Mouse (Mus musculus) limb, embryonic 10.5 days (tissue): ENCODE data around the gene Ppm1b. TPM values are rescaled to one million over a fixed set of nuclear protein-coding genes. Genes with fewer than 3 reads are reported as not detected.
A peak's percentile ranks its signal among the peaks of the same experiment; 100 is the strongest.

Experiments used
- DNase-seq: peaks from one replicate; pipeline ENCODE4 v3.0.0-alpha.2; 2017; ENCODE audit warnings: low spot score
- H3K27ac ChIP-seq: fragments of 300-500 bp; sonication (generic); 2 replicates; pipeline ENCODE4 v1.5.1; 2016; ENCODE audit warnings: mild to moderate bottlenecking
- H3K27me3 ChIP-seq: fragments of 300-500 bp; sonication (generic); 2 replicates; pipeline ENCODE4 v1.6.1; 2016; ENCODE audit warnings: low read depth, mild to moderate bottlenecking; ENCODE audit not compliant: poor library complexity, severe bottlenecking
- H3K36me3 ChIP-seq: fragments of 300-500 bp; sonication (generic); 2 replicates; pipeline ENCODE4 v1.6.1; 2016; ENCODE audit warnings: mild to moderate bottlenecking, moderate library complexity
- H3K4me1 ChIP-seq: fragments of 300-500 bp; sonication (generic); 2 replicates; pipeline ENCODE4 v1.6.1; 2016
- H3K4me3 ChIP-seq: fragments of 300-500 bp; sonication (generic); 2 replicates; pipeline ENCODE4 v1.5.1; 2016; ENCODE audit warnings: mild to moderate bottlenecking, moderate library complexity
- H3K9me3 ChIP-seq: fragments of 300-500 bp; sonication (generic); replicated peaks from 2 replicates; pipeline ENCODE4 v1.6.1; 2016; ENCODE audit warnings: mild to moderate bottlenecking
- WGBS: fragments of 180-500 bp; shearing (Covaris S2); methylation state at CpG from one replicate; pipeline ENCODE4 v1.1.7; 2016; 5-methylcytosine and 5-hydroxymethylcytosine counted together
- polyA plus RNA-seq: library from polyadenylated mRNA; unstranded; fragments of >200 nt; fragmentation: Nextera tagmentation; extraction: Ambion mirVana; gene quantifications from 2 replicates; pipeline ENCODE4 v1.2.1, GENCODE M21; 2016

The Ppm1b gene
- polyA plus RNA-seq, 1 experiment from 2014 or later = 71.7 TPM

DNA sequence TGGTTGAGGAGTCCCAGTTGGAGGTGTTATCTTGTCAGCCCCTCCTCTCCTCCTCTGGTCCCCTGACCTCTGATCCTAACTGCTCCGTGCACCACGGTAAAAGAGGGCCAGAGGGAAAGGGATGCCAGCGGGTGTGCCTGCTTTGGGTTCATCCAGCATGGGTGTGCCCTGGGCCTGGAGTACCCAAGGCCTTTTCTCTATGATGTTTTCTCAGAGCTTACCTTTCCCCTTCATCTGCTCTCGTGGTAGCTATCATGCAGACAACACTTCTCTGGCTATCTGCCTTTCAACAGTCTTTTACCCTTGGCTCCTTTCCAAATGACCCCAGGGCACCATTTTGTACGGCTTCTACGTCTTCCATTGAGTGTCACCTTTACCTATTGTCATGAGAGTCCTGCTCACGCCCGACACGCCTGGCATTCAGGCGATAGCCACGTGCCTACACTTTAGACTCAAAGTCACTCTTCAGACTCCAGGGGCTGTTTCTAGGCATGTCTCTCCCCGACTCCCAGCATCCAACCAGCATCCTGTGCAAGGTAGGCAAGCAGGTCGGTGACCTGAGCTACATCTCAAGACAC is 15.2 kb upstream of the Ppm1b start:
- no peaks in the 10 kb centered on the region for H3K36me3 ChIP-seq
- H3K27ac ChIP-seq = no peak overlapping the region
- no peaks in the 10 kb centered on the region for H3K27me3 ChIP-seq
- H3K9me3 ChIP-seq = no peaks in the 10 kb centered on the region
- H3K4me3 ChIP-seq = no peak overlapping the region
- no peak for DNase-seq
- H3K4me1 ChIP-seq = peaks cover 5% of the 10 kb centered on the region; the same call in 1 of the 2 replicates
- WGBS = 89% methylated on average over 13 of the region's 13 CpGs

DNA sequence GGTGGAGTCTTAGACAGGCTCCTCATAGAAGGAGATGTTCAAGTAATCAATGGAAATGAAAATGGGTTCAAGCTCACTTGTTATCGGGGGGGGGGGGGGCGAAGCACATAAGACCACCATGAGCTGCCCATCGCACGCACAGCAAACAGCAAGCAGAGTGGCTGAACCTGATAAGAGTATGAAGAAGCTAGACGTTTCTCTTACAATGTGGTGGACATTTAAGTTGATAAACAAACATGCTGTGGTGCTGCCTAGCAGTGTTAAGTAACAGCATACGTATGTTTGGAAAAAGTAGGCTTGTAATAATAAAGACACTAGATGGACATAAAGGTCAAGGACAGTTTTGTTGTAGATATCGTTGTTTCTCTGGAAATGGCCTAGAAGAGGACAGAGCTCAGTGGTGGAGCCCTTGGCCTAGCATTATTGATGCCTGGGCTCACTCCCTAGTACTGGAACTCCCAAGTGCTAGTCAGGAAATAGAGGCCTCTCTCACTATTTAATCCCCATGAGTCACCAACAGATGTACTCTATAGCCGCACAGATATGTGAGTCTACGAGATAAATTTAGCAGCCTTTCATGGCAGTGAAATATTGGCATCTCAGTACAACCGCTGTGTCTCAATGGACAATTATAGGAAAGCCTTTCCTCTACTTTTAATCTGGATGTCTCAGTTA is 14.0 kb upstream of the Ppm1b start:
- no peaks in the 10 kb centered on the region for H3K27me3 ChIP-seq
- no peak overlapping the region for H3K4me3 ChIP-seq
- H3K36me3 ChIP-seq = no peaks in the 10 kb centered on the region
- H3K9me3 ChIP-seq = no peaks in the 10 kb centered on the region
- 90% methylated on average over 10 of the region's 10 CpGs for WGBS
- H3K27ac ChIP-seq = no peak overlapping the region
- no peaks in the 10 kb centered on the region for H3K4me1 ChIP-seq
- DNase-seq = no peak

DNA sequence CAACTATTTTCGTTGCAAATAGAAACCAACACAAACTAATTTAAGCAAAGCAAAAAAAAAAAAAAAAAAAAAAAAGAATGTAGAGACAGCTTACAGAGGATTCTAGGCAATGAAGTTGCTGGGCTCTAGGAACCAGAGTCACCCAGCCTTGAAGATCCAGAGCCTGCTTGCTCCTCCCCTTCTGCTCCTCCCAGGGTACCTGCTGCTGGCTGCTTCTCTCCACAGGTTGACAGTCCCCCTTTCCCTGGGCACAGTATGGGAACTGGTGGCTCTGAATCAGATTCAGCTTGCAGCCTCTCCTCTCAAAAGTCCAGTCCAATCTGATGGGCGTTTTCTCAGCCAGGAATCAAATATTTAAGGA is 13.5 kb upstream of the Ppm1b start:
- Histone ChIP-seq H3K9me3 (no peaks in the 10 kb centered on the region), H3K27me3 (no peaks in the 10 kb centered on the region), H3K27ac (no peak overlapping the region), H3K4me1 (no peaks in the 10 kb centered on the region), H3K4me3 (no peak overlapping the region), H3K36me3 (no peaks in the 10 kb centered on the region)
- DNase-seq = no peak
- 63% methylated on average over 2 of the region's 2 CpGs for WGBS

DNA sequence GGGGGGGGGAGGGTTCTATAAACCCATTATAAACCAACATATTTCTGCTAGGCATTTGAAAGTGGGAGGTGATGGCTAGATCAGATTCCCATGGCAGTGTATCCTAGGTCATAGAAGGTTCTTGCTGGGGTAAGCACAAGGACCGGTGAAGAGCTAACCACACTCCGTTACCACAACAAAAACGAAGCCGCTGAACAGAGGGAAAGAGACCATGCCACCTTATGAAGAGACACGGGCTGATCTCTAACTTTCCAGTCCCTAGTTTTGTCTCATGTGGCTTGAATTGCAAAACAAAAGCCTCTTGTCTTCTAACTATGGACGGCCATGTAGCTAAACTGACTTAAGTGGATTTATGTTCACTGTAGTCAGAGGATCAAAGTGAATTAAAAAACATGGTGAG is 12.2 kb upstream of the Ppm1b start:
- Histone ChIP-seq H3K27me3 (no peaks in the 10 kb centered on the region), H3K4me3 (no peak overlapping the region), H3K9me3 (no peaks in the 10 kb centered on the region), H3K27ac (no peak overlapping the region), H3K36me3 (no peaks in the 10 kb centered on the region), H3K4me1 (no peaks in the 10 kb centered on the region)
- 88% methylated on average over 6 of the region's 6 CpGs for WGBS
- DNase-seq = no peak

DNA sequence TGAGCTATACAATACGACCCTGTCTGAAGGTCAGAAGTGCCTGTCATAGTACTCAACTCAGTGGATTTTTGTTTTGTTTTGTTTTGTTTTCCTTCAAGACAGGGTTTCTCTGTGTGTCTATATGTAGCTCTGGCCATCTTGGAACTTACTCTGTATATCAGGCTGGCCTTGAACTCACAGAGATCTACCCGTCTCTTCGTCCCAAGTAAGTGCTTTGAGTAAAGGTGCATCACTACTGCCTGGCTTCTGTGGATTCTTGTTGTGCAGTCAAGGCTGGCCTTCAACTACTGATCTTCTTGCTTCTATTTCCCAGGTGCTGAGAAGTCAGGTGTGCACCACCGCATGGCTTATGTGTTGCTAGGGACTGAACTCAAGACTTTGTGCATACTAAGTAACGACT is 4.0 kb upstream of the Ppm1b start:
- Histone ChIP-seq H3K4me1 (peaks cover 10% of the 10 kb centered on the region), H3K9me3 (no peaks in the 10 kb centered on the region), H3K36me3 (no peaks in the 10 kb centered on the region), H3K27me3 (no peaks in the 10 kb centered on the region), H3K27ac (no peak overlapping the region), H3K4me3 (no peak overlapping the region)
- no peak for DNase-seq
- WGBS = 96% methylated on average over 5 of the region's 5 CpGs

DNA sequence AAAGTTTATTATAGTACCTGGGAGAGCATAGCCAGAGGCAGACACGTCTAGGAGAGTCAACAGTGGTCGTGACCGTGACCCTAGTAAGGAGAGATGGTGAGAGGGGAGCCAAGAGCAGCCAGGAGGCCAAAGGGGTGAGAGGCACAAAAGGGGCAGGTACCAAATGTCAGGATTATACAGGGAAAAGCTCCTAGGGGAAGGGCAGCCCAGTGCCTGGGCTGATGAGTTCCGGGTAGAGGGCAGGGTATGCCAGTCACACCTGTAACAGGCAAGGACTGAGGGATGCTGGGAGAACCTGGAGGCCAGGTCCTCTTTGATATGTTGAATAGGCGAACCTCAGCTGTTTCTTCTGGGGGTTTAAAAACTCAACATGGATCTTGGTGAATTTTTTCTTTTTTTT is 2.8 kb upstream of the Ppm1b start:
- DNase-seq = no peak
- no peak overlapping the region for H3K4me3 ChIP-seq
- no peaks in the 10 kb centered on the region for H3K27me3 ChIP-seq
- peaks cover 10% of the 10 kb centered on the region for H3K4me1 ChIP-seq
- H3K27ac ChIP-seq = no peak overlapping the region
- H3K36me3 ChIP-seq = no peaks in the 10 kb centered on the region
- no peaks in the 10 kb centered on the region for H3K9me3 ChIP-seq
- WGBS = 93% methylated on average over 5 of the region's 5 CpGs

DNA sequence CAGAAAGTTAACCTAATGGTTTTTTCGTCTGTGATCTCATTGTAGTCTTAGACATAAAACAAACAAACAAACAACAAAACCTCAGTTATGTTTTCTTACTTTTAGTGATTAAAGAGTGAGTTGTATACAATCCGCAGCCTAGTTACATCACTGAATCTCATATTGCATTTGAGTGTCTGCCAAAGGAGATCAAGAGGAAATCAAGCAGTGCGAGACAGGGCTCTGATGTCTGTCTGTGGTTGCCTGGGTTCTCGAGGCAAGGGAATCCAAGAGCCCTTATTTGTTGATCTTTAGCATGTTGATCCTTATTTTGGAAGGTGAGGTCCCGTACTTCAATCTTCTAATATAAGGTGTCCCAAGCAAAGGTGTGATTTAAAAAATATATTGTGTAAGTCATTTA is 1.7 kb upstream of the Ppm1b start:
- peaks cover 20% of the 10 kb centered on the region for H3K4me1 ChIP-seq
- H3K36me3 ChIP-seq = no peaks in the 10 kb centered on the region
- no peaks in the 10 kb centered on the region for H3K27me3 ChIP-seq
- DNase-seq = no peak
- 94% methylated on average over 5 of the region's 5 CpGs for WGBS
- no peak overlapping the region for H3K4me3 ChIP-seq
- no peaks in the 10 kb centered on the region for H3K9me3 ChIP-seq
- no peak overlapping the region for H3K27ac ChIP-seq

DNA sequence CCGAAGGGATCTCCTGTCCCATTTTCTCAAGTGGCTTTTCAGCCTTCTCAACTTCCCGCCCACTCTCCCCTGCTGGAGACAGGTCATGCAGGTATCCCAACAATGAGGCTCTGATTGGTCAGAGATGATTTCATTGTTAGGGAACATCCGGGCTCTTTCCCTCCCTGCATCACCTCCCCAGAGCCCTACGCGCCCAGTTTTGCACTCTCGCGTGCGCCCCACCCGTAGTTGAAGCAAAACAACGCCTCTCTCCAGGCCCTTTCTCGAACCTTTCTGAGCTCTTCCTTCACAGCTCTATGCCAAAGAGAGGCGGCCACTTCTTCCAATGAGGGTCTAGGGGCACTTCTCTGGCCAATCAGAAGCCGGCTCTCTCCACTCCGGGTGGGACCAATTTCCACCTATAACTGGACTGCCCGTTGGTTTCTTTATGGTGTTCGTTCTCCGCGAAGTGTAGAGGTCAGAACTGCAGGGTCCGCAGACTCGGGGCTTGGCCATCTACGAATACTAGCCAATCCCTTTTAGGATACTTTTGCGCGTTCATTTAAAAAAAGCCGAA is 468 bp downstream of the Ppm1b start:
- Histone ChIP-seq H3K9me3 (no peaks in the 10 kb centered on the region), H3K4me1 (peaks cover 25% of the 10 kb centered on the region), H3K36me3 (0 out of 2 replicates have a peak, but pooled peaks cover 3% of the 10 kb centered on the region), H3K27me3 (no peaks in the 10 kb centered on the region), H3K4me3 (peak overlapping the region; percentile 92), H3K27ac (peak overlapping the region; percentile 90)
- under 1% methylated on average over 24 of the region's 24 CpGs for WGBS
- DNase-seq = peak; percentile 85

DNA sequence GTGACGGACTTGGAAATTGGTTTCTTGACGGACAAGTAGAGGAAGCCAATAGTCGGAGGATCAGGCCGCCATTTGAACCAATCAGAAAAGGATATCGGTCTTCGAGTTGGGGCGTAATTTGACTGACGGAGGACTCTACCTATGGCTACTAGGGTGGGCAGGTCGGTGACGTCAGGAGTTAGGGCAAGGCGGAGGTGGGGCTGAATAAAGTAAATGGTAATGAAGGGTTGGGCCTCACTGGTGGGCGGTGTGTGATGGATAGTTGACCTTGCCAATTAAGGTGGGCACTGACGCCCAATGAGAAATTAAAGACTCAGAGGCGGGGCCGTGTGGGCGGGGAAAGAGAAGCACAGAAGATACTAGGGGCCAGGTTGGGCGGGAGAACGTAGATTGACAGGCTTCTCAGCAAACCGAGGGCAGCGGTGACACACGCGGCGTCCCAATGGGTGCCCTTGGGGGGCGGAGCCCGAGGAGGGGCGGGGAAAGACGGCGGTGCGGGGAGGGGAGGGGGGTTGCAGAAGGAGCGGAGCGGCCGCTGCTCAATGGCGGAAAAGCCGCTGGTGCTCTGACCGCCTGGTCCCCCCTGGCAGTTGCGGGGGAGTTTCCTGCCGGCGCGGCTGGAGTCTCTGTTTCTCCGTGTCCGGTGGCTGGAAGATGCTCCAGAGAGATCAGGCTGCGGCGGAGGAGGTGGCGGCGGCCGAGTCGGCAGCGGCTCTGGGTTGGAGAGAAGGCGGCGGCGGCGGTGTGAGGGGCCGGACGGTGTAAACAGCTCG is 1.1 kb downstream of the Ppm1b start:
- Histone ChIP-seq H3K4me3 (peak overlapping the region; percentile 92), H3K4me1 (peaks cover 25% of the 10 kb centered on the region), H3K27ac (peak overlapping the region; percentile 97), H3K27me3 (no peaks in the 10 kb centered on the region), H3K9me3 (no peaks in the 10 kb centered on the region), H3K36me3 (0 out of 2 replicates have a peak, but pooled peaks cover 7% of the 10 kb centered on the region)
- WGBS = under 1% methylated on average over 52 of the region's 55 CpGs
- DNase-seq = peak; percentile 97

DNA sequence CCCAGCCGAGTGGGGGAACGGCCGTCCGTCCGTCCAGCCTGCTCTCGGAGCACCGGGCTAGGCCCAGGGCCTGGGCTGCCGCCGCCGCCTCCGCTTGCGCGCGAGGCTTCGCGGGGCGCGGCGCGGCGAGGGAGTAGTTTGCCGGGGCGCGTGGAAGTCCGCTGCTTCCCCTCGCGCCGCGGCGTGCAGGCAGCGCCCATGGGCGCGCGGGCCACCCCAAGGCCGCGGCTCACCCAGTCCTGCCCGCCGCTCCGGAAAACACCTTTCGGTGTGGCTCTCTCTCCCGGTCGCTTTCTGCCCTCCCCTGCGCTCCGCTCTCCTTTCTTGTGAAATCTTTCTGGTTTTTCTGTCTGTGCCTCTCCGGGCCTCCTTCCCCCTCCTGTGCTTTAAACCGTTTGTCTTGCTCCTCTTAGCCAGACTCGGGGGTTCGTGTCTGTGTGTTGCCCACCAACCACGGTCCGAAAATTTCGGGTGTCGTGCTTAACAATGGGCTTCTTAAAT is 1.9 kb downstream of the Ppm1b start:
- Histone ChIP-seq H3K27ac (peak overlapping the region; percentile 97), H3K4me3 (peak overlapping the region; percentile 92), H3K36me3 (0 out of 2 replicates have a peak, but pooled peaks cover 7% of the 10 kb centered on the region), H3K9me3 (no peaks in the 10 kb centered on the region), H3K27me3 (no peaks in the 10 kb centered on the region), H3K4me1 (peaks cover 25% of the 10 kb centered on the region)
- WGBS = under 1% methylated on average over 52 of the region's 52 CpGs
- peak; percentile 57 for DNase-seq

DNA sequence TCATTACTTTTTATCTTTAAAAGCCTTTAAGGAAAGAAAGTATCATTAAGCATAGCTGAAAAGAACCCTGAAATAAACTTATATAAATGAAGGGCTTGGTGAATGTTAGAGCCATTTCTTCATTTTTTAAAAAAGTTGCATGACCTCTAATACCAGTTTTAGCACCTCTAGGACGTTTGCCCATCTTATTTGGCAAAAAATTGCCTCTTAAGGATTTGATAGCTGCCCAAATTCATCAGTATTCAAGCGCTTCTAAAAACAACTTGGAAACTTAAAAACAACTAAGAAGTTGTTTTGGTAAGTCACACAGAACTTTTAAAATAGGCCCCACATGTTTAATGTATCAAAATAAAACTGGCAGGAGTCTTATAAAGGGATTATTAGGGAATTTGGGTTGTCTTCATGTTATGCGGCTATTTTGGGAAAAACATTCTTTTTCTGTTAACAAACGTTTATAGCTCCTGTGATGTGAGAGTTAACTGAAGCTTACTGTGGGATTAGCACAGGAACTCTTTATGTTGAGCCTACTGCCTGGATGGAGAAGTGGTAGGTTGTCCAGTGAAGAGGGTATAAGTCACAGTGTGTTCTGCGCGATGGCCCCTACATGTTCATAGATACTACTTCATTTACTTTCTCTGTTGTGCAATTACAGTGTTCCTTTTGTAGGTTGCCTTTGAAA is 2.6 kb downstream of the Ppm1b start:
- peaks cover 25% of the 10 kb centered on the region for H3K4me1 ChIP-seq
- peak overlapping the region; percentile 92 for H3K4me3 ChIP-seq
- no peaks in the 10 kb centered on the region for H3K9me3 ChIP-seq
- no peaks in the 10 kb centered on the region for H3K27me3 ChIP-seq
- DNase-seq = no peak
- H3K36me3 ChIP-seq = 0 out of 2 replicates have a peak, but pooled peaks cover 7% of the 10 kb centered on the region
- H3K27ac ChIP-seq = peak overlapping the region; percentile 97
- 39% methylated on average over 6 of the region's 6 CpGs for WGBS

DNA sequence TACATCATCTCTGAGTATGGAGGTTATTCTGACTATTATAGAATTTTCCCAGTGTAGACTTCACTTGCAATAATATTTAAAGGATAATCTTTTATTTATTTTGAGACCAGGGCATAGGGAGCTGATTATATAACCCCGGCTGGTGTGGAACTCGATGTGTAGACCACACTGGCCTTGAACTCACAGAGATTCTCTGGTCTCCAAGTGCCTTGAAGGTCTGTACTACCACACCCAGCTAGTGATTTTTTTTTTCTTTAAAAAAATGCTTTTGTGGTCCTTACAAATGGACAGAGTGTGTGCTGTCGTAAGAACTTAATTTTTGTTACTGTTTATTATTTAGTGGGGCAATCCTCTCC is 3.1 kb downstream of the Ppm1b start:
- H3K4me3 ChIP-seq = peak overlapping the region; percentile 92
- H3K36me3 ChIP-seq = peaks cover 8% of the 10 kb centered on the region
- no peaks in the 10 kb centered on the region for H3K27me3 ChIP-seq
- peaks cover 25% of the 10 kb centered on the region for H3K4me1 ChIP-seq
- H3K9me3 ChIP-seq = no peaks in the 10 kb centered on the region
- 73% methylated on average over 3 of the region's 3 CpGs for WGBS
- DNase-seq = no peak
- no peak overlapping the region for H3K27ac ChIP-seq
